Mouse (Mus musculus): ENCODE measurements around the gene S100pbp.
"Not testable (repeated sequence)": the region's sequence is repeated elsewhere in the genome, so short reads cannot be mapped to it uniquely, and the experiment has no call there.

The S100pbp gene

GRCm38 (mm10) chr4:129220376-129221089 is 31.0 kb upstream of the S100pbp start:
- DNase-seq (ENCODE audit: low spot score in 2 of 2): no peak

GRCm38 (mm10) chr4:129219198-129219597 is 29.7 kb upstream of the S100pbp start:
- no peak for DNase-seq (ENCODE audit: low spot score in 2 of 2)

- no peak for DNase-seq (ENCODE audit: low spot score in 2 of 2)
Measured at GRCm38 (mm10) chr4:129218569-129219175, 29.1 kb upstream of the S100pbp start.

GRCm38 (mm10) chr4:129212486-129212885 is 23.0 kb upstream of the S100pbp start:
- not testable (repeated sequence) for DNase-seq (ENCODE audit: low spot score in 2 of 2)

- peak in 1 of 2 experiments; percentile 38 for DNase-seq (ENCODE audit: low spot score in 2 of 2)
Measured at GRCm38 (mm10) chr4:129211461-129211860, 21.9 kb upstream of the S100pbp start.

- DNase-seq (ENCODE audit: low spot score in 2 of 2): no peak
Measured at GRCm38 (mm10) chr4:129209504-129209903, 20.0 kb upstream of the S100pbp start.

- no peak for DNase-seq (ENCODE audit: low spot score in 2 of 2)
Measured at GRCm38 (mm10) chr4:129206792-129207191, 17.3 kb upstream of the S100pbp start.

GRCm38 (mm10) chr4:129204655-129205054 is 15.1 kb upstream of the S100pbp start:
- DNase-seq (ENCODE audit: low spot score in 2 of 2): no peak

- no peak for DNase-seq (ENCODE audit: low spot score in 2 of 2)
Measured at GRCm38 (mm10) chr4:129197514-129197913, 8.0 kb upstream of the S100pbp start.

- no peak for DNase-seq (ENCODE audit: low spot score in 2 of 2)
Measured at GRCm38 (mm10) chr4:129194280-129194679, 4.8 kb upstream of the S100pbp start.

GRCm38 (mm10) chr4:129191691-129192090 is 2.2 kb upstream of the S100pbp start:
- DNase-seq (ENCODE audit: low spot score in 2 of 2): no peak

GRCm38 (mm10) chr4:129190538-129190937 is 1.0 kb upstream of the S100pbp start:
- no peak for DNase-seq (ENCODE audit: low spot score in 2 of 2)

GRCm38 (mm10) chr4:129188803-129189541 is 555 bp downstream of the S100pbp start:
- DNase-seq (ENCODE audit: low spot score in 2 of 2): peak; percentile 46 to 51

- DNase-seq (ENCODE audit: low spot score in 2 of 2): no peak
Measured at GRCm38 (mm10) chr4:129188041-129188659, 1.4 kb downstream of the S100pbp start.

GRCm38 (mm10) chr4:129179560-129179959 is 10.0 kb downstream of the S100pbp start:
- no peak for DNase-seq (ENCODE audit: low spot score in 2 of 2)

- no peak for DNase-seq (ENCODE audit: low spot score in 2 of 2)
Measured at GRCm38 (mm10) chr4:129172529-129172928, 17.0 kb downstream of the S100pbp start.

- no peak for DNase-seq (ENCODE audit: low spot score in 2 of 2)
Measured at GRCm38 (mm10) chr4:129161581-129162255, 27.8 kb downstream of the S100pbp start.

GRCm38 (mm10) chr4:129161076-129161475 is 28.5 kb downstream of the S100pbp start:
- no peak for DNase-seq (ENCODE audit: low spot score in 2 of 2)

GRCm38 (mm10) chr4:129158549-129158948 is 31.0 kb downstream of the S100pbp start:
- DNase-seq (ENCODE audit: low spot score in 2 of 2): no peak

GRCm38 (mm10) chr4:129157541-129157940 is 32.0 kb downstream of the S100pbp start:
- DNase-seq (ENCODE audit: low spot score in 2 of 2): no peak

- no peak for DNase-seq (ENCODE audit: low spot score in 2 of 2)
Measured at GRCm38 (mm10) chr4:129151276-129151811, 38.2 kb downstream of the S100pbp start.

Data from heart, adult 9 months (tissue).